Mouse (Mus musculus): ENCODE measurements at regions not wholly inside any gene's neighbourhood (a gene's known extent, or its start where the extent isn't known, plus 50 kb on each side); places are given as distances from the start of the nearest gene placed in this dataset.

DNA sequence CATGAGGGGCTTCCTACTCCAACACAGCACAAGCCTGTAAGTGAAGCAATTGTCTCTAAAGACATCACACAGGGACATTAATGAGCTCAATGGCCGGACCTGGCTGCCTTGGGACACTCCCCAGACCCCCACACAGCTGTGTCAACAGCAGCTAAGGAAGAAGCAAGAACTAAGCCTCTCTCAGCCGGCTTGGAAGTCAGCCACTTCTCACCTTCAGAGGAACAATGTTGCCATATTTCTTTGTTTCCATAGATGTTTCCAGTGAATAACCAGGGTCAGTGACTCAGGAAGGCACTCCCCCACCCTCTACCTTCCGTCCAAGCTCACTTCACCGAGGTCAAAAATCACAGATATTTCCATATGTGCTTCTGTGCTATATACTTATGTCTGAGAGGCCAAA, 157.0 kb downstream of the Tomm20 start:
- no peak for TF ChIP-seq MAFK (IDR thresholded peaks at IDR 0.05; ENCODE audit: insufficient replicate concordance, low read length)
- no peak for TF ChIP-seq CTCF (conservative IDR thresholded peaks at IDR 0.05 in 1 of 2, IDR thresholded peaks at IDR 0.05 in 1 of 2; ENCODE audit: low read depth in 2 of 2, low read length in 2 of 2)
- TF ChIP-seq MEF2A (IDR thresholded peaks at IDR 0.05; ENCODE audit: borderline replicate concordance, low read depth, low read length) = no peak
- no peak for TF ChIP-seq SIN3A (IDR thresholded peaks at IDR 0.05; ENCODE audit: low read length)
- TF ChIP-seq IRF4 (IDR thresholded peaks at IDR 0.05; ENCODE audit: low read depth, low read length) = no peak
- no peak for TF ChIP-seq SMC3 (IDR thresholded peaks at IDR 0.05; ENCODE audit: low read depth, low read length)
- no peak for TF ChIP-seq RCOR1 (conservative IDR thresholded peaks at IDR 0.05; ENCODE audit: low read depth, low read length)
- no peak for TF ChIP-seq JUND (conservative IDR thresholded peaks at IDR 0.05; ENCODE audit: low read depth, low read length)
